Mouse (Mus musculus): Measurements from ENCODE around the gene Gm47189. TPM values are rescaled to one million over a fixed set of nuclear protein-coding genes. Genes with fewer than 3 reads are reported as not detected.
"Not testable (repeated sequence)": the region's sequence is repeated elsewhere in the genome, so short reads cannot be mapped to it uniquely, and the experiment has no call there.

The Gm47189 gene
- polyA plus RNA-seq (2012; rRNA removed) (not detected in 2 replicates), polyA plus RNA-seq (2014; fragmentation: Nextera tagmentation; extraction: Ambion mirVana) (not detected in 2 replicates)

GRCm38 (mm10) chr14:41772341-41772740 is at the start of gene Gm47189:
TSS of gene Gm47189 (minus strand) at chr14:41772441.
- ATAC-seq (ENCODE audit: low FRiP score, low read depth); H3K36me3 ChIP-seq (ENCODE audit: control insufficient read depth, insufficient read depth, low read length); H3K4me3 ChIP-seq (replicated peaks; ENCODE audit: low read length); H3K4me1 ChIP-seq (ENCODE audit: control insufficient read depth, insufficient read depth, low read length); H3K27me3 ChIP-seq (ENCODE audit: control insufficient read depth, insufficient read depth, low read length); DNase-seq (ENCODE audit: low spot score); H3K9ac ChIP-seq (ENCODE audit: low read depth, low read length, severe bottlenecking); H3K27ac ChIP-seq (replicated peaks; ENCODE audit: low read depth, low read length); H3K9me3 ChIP-seq (ENCODE audit: control insufficient read depth, low read length); H3K4me2 ChIP-seq (replicated peaks; ENCODE audit: low read depth, low read length, severe bottlenecking): not testable (repeated sequence)

- 88% methylated on average over 2 of the region's 3 CpGs for WGBS
Measured at GRCm38 (mm10) chr14:41755931-41756330, 16.3 kb downstream of the Gm47189 start.

GRCm38 (mm10) chr14:41750514-41750913 is 21.7 kb downstream of the Gm47189 start, which contains the start of gene Gm7929:
TSS of gene Gm7929 (minus strand) at chr14:41750614.
- not testable (repeated sequence) for H3K4me3 ChIP-seq (replicated peaks; ENCODE audit: low read length); H3K4me1 ChIP-seq (ENCODE audit: control insufficient read depth, insufficient read depth, low read length); H3K9ac ChIP-seq (ENCODE audit: low read depth, low read length, severe bottlenecking); ATAC-seq (ENCODE audit: low FRiP score, low read depth); H3K4me2 ChIP-seq (replicated peaks; ENCODE audit: low read depth, low read length, severe bottlenecking); H3K9me3 ChIP-seq (ENCODE audit: control insufficient read depth, low read length); H3K27me3 ChIP-seq (ENCODE audit: control insufficient read depth, insufficient read depth, low read length); H3K36me3 ChIP-seq (ENCODE audit: control insufficient read depth, insufficient read depth, low read length); DNase-seq (ENCODE audit: low spot score); H3K27ac ChIP-seq (replicated peaks; ENCODE audit: low read depth, low read length)
- WGBS: no CpG with 5 or more reads among the region's 1 CpGs

More at GRCm38 (mm10) chr14:41755931-41756330, 16.3 kb downstream of the Gm47189 start:
- not testable (repeated sequence) for H3K4me3 ChIP-seq (replicated peaks; ENCODE audit: low read length); H3K9me3 ChIP-seq (ENCODE audit: control insufficient read depth, low read length); ATAC-seq (ENCODE audit: low FRiP score, low read depth); H3K36me3 ChIP-seq (ENCODE audit: control insufficient read depth, insufficient read depth, low read length); H3K4me2 ChIP-seq (replicated peaks; ENCODE audit: low read depth, low read length, severe bottlenecking); H3K27me3 ChIP-seq (ENCODE audit: control insufficient read depth, insufficient read depth, low read length); DNase-seq (ENCODE audit: low spot score); H3K27ac ChIP-seq (replicated peaks; ENCODE audit: low read depth, low read length); H3K4me1 ChIP-seq (ENCODE audit: control insufficient read depth, insufficient read depth, low read length); H3K9ac ChIP-seq (ENCODE audit: low read depth, low read length, severe bottlenecking)

GRCm38 (mm10) chr14:41723437-41723836 is 48.8 kb downstream of the Gm47189 start:
- not testable (repeated sequence) for H3K4me1 ChIP-seq (ENCODE audit: control insufficient read depth, insufficient read depth, low read length); H3K9ac ChIP-seq (ENCODE audit: low read depth, low read length, severe bottlenecking); DNase-seq (ENCODE audit: low spot score); H3K36me3 ChIP-seq (ENCODE audit: control insufficient read depth, insufficient read depth, low read length); H3K27me3 ChIP-seq (ENCODE audit: control insufficient read depth, insufficient read depth, low read length); ATAC-seq (ENCODE audit: low FRiP score, low read depth); H3K4me3 ChIP-seq (replicated peaks; ENCODE audit: low read length); H3K9me3 ChIP-seq (ENCODE audit: control insufficient read depth, low read length); H3K27ac ChIP-seq (replicated peaks; ENCODE audit: low read depth, low read length); H3K4me2 ChIP-seq (replicated peaks; ENCODE audit: low read depth, low read length, severe bottlenecking)
- 77% methylated on average over 15 of the region's 17 CpGs for WGBS

- H3K4me3 ChIP-seq (replicated peaks; ENCODE audit: low read length); H3K27me3 ChIP-seq (ENCODE audit: control insufficient read depth, insufficient read depth, low read length); H3K36me3 ChIP-seq (ENCODE audit: control insufficient read depth, insufficient read depth, low read length); ATAC-seq (ENCODE audit: low FRiP score, low read depth); H3K4me1 ChIP-seq (ENCODE audit: control insufficient read depth, insufficient read depth, low read length); H3K4me2 ChIP-seq (replicated peaks; ENCODE audit: low read depth, low read length, severe bottlenecking); H3K27ac ChIP-seq (replicated peaks; ENCODE audit: low read depth, low read length); H3K9me3 ChIP-seq (ENCODE audit: control insufficient read depth, low read length); H3K9ac ChIP-seq (ENCODE audit: low read depth, low read length, severe bottlenecking); DNase-seq (ENCODE audit: low spot score): not testable (repeated sequence)
- 78% methylated on average over 1 of the region's 1 CpGs for WGBS
Measured at GRCm38 (mm10) chr14:41717180-41717579, 55.1 kb downstream of the Gm47189 start.

Other genes with a start within 250 kb of the Gm47189 start
- not detected in 2 replicates for gene Gm7970, start 216.9 kb downstream of the Gm47189 start, polyA plus RNA-seq (2012; rRNA removed)
- not detected in 2 replicates for gene Gm7970, start 216.9 kb downstream of the Gm47189 start, polyA plus RNA-seq (2014; fragmentation: Nextera tagmentation; extraction: Ambion mirVana)
- gene 1700049E17Rik2, start 199.2 kb downstream of the Gm47189 start, polyA plus RNA-seq (2012; rRNA removed): not detected in 2 replicates
- gene 1700049E17Rik2, start 199.2 kb downstream of the Gm47189 start, polyA plus RNA-seq (2014; fragmentation: Nextera tagmentation; extraction: Ambion mirVana): not detected in 2 replicates
- not detected in 2 replicates for gene Gm3072, start 147.8 kb downstream of the Gm47189 start, polyA plus RNA-seq (2012; rRNA removed)
- not detected in 2 replicates for gene Gm3072, start 147.8 kb downstream of the Gm47189 start, polyA plus RNA-seq (2014; fragmentation: Nextera tagmentation; extraction: Ambion mirVana)
- gene Gm3676, start 126.0 kb downstream of the Gm47189 start, polyA plus RNA-seq (2012; rRNA removed): not detected in 2 replicates
- gene Gm3676, start 126.0 kb downstream of the Gm47189 start, polyA plus RNA-seq (2014; fragmentation: Nextera tagmentation; extraction: Ambion mirVana): not detected in 2 replicates
- not detected in 2 replicates for gene Gm8068, start 70.6 kb downstream of the Gm47189 start, polyA plus RNA-seq (2012; rRNA removed)
- not detected in 2 replicates for gene Gm8068, start 70.6 kb downstream of the Gm47189 start, polyA plus RNA-seq (2014; fragmentation: Nextera tagmentation; extraction: Ambion mirVana)
- gene Gm7929, start 21.8 kb downstream of the Gm47189 start, polyA plus RNA-seq (2012; rRNA removed): not detected in 2 replicates
- gene Gm7929, start 21.8 kb downstream of the Gm47189 start, polyA plus RNA-seq (2014; fragmentation: Nextera tagmentation; extraction: Ambion mirVana): not detected in 2 replicates
- gene Gm7980, start 134.8 kb upstream of the Gm47189 start, polyA plus RNA-seq (2012; rRNA removed): not detected in 2 replicates
- not detected in 2 replicates for gene Gm7980, start 134.8 kb upstream of the Gm47189 start, polyA plus RNA-seq (2014; fragmentation: Nextera tagmentation; extraction: Ambion mirVana)
- not detected in 2 replicates for gene 1700049E17Rik1, start 152.5 kb upstream of the Gm47189 start, polyA plus RNA-seq (2012; rRNA removed)
- not detected in 2 replicates for gene 1700049E17Rik1, start 152.5 kb upstream of the Gm47189 start, polyA plus RNA-seq (2014; fragmentation: Nextera tagmentation; extraction: Ambion mirVana)
- not detected in 2 replicates for gene 1700024B05Rik, start 171.6 kb upstream of the Gm47189 start, polyA plus RNA-seq (2012; rRNA removed)
- gene 1700024B05Rik, start 171.6 kb upstream of the Gm47189 start, polyA plus RNA-seq (2014; fragmentation: Nextera tagmentation; extraction: Ambion mirVana): not detected in 2 replicates
- gene Gm6401, start 195.5 kb upstream of the Gm47189 start, polyA plus RNA-seq (2012; rRNA removed): not detected in 2 replicates
- not detected in 2 replicates for gene Gm6401, start 195.5 kb upstream of the Gm47189 start, polyA plus RNA-seq (2014; fragmentation: Nextera tagmentation; extraction: Ambion mirVana)
- gene Gm3543, start 210.9 kb upstream of the Gm47189 start, polyA plus RNA-seq (2012; rRNA removed): not detected in 2 replicates
- not detected in 2 replicates for gene Gm3543, start 210.9 kb upstream of the Gm47189 start, polyA plus RNA-seq (2014; fragmentation: Nextera tagmentation; extraction: Ambion mirVana)